8 mouse cellular contexts compared by ENCODE assay signal in the genomic region with DNA sequence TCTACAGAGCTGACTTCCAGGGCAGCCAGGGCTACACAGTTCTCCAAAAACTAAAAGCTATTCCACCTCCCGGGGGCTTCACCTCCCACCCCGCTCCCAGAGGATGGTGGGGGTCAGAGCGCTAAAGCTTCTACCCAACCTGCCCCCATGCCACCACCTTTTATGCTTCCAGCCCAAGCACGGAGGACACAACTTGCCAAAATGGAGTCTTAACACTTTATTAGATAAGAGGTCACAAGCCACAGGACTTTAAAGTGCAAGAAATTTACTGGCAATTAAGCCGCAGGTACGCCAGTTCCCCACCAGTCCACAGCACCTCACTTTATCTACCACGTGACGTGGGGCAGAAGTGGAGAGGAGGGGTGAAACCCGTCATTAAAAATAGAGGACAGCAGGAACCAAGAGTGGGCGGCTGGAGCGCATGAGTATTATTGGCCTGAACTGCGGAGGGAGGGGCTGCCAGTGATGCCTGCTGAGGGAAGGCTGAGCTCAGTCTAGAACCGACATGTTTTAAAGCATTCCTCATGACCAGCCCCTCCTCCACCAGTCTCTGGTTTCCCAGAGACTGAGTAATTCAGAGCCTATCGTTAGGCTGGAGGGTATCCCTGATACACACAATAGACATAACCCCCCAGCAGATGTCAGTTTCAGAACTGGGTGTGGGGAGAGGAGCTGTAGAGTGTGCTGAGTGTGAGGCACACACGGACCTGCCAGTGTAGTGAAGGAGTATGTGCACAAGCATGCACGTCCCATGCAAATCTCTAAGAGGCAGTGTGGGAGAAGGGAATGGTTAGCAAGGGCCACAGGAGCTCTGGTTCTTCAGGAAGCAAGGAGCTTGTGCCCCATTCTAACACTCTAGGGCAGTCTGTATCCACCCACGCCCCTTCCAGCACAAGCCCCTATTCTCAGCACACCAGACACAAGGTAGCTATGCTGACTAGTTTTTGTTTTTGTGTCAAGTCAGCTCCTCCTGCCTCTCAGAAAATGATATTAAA. TPM values are rescaled to one million over a fixed set of nuclear protein-coding genes. Genes with fewer than 3 reads are reported as not detected.
DNase-seq lines count a peak whose midpoint lies in the region; ATAC-seq and TF ChIP-seq lines count a peak whose summit lies in the region.

No protein-coding gene starts in this region.

- no peak for DNase-seq in heart, postnatal 36 days
- DNase-seq in R1 (ENCODE audit: low read depth, low spot score) = peak; percentile 47
- DNase-seq in liver, embryonic 14.5 days (ENCODE audit: low read depth in 3 of 3, low spot score in 3 of 3) = no peak
- no peak for DNase-seq in T-cell, adult 2 months (ENCODE audit: low spot score)
- DNase-seq in Muller cell, postnatal 12 days (ENCODE audit: inconsistent ontology term) = no peak
- no peak for DNase-seq in right cerebral cortex, postnatal 14 days

- TF ChIP-seq EP300 in liver, embryonic 14.5 days (IDR thresholded peaks at IDR 0.05; ENCODE audit: low read depth) = no peak

- intact Hi-C loops in heart, postnatal 36 days (cut with DNase I) = no loop called here

- H3K4me3 ChIP-seq in heart, embryonic 12.5 days = no peak overlapping the region
- no peak overlapping the region for H3K4me3 ChIP-seq in embryonic facial prominence, embryonic 13.5 days
- H3K4me3 ChIP-seq in liver, embryonic 14.5 days (ENCODE audit: insufficient read depth in 1 of 2, low read depth in 2 of 2, low read length in 2 of 2) = no peak overlapping the region

- no peak for ATAC-seq in heart, embryonic 12.5 days (ENCODE audit: insufficient number of reproducible peaks, low FRiP score)
- ATAC-seq in embryonic facial prominence, embryonic 13.5 days (ENCODE audit: insufficient number of reproducible peaks, insufficient read depth, low FRiP score, low TSS enrichment, low read depth) = no peak
- ATAC-seq in liver, embryonic 14.5 days (ENCODE audit: insufficient read depth) = no peak

- peak overlapping the region; percentile 81; the same call in 1 of the 2 replicates for H3K27ac ChIP-seq in heart, embryonic 12.5 days (ENCODE audit: poor library complexity, severe bottlenecking)
- no peak overlapping the region for H3K27ac ChIP-seq in embryonic facial prominence, embryonic 13.5 days
- H3K27ac ChIP-seq in liver, embryonic 14.5 days = peak overlapping the region; percentile 92

- no peak overlapping the region for H3K9ac ChIP-seq in heart, embryonic 12.5 days
- H3K9ac ChIP-seq in embryonic facial prominence, embryonic 13.5 days = peak overlapping the region; percentile 52; the same call in 1 of the 2 replicates
- H3K9ac ChIP-seq in liver, embryonic 14.5 days (replicated peaks) = no peak overlapping the region

- H3K27me3 ChIP-seq in heart, embryonic 12.5 days (replicated peaks) = no peaks in the 10 kb centered on the region
- no peaks in the 10 kb centered on the region for H3K27me3 ChIP-seq in embryonic facial prominence, embryonic 13.5 days
- H3K27me3 ChIP-seq in liver, embryonic 14.5 days (ENCODE audit: control insufficient read depth, insufficient read depth, low read length) = no peaks in the 10 kb centered on the region

- TF ChIP-seq CTCF in liver, embryonic 14.5 days (IDR thresholded peaks at IDR 0.05; ENCODE audit: low read depth) = no peak

- peaks cover 51% of the 10 kb centered on the region for H3K4me1 ChIP-seq in heart, embryonic 12.5 days (replicated peaks)
- peaks cover 23% of the 10 kb centered on the region for H3K4me1 ChIP-seq in embryonic facial prominence, embryonic 13.5 days
- H3K4me1 ChIP-seq in liver, embryonic 14.5 days (replicated peaks; ENCODE audit: control insufficient read depth in 2 of 2, insufficient read depth in 2 of 2, low read length in 1 of 2) = peaks cover 22 to 32% of the 10 kb centered on the region in 2 experiments

- 39% methylated on average over 17 of the region's 17 CpGs for WGBS in heart, embryonic 12.5 days
- WGBS in embryonic facial prominence, embryonic 13.5 days = 58% methylated on average over 17 of the region's 17 CpGs
- WGBS in liver, embryonic 14.5 days (ENCODE audit: insufficient replicate concordance) = 54% methylated on average over 17 of the region's 17 CpGs

- no peaks in the 10 kb centered on the region for H3K9me3 ChIP-seq in heart, embryonic 12.5 days (replicated peaks)
- H3K9me3 ChIP-seq in embryonic facial prominence, embryonic 13.5 days = no peaks in the 10 kb centered on the region
- no peaks in the 10 kb centered on the region for H3K9me3 ChIP-seq in liver, embryonic 14.5 days (ENCODE audit: control insufficient read depth, low read length)

- peaks cover 28% of the 10 kb centered on the region for H3K36me3 ChIP-seq in heart, embryonic 12.5 days
- peaks cover 39% of the 10 kb centered on the region for H3K36me3 ChIP-seq in embryonic facial prominence, embryonic 13.5 days
- H3K36me3 ChIP-seq in liver, embryonic 14.5 days (replicated peaks; ENCODE audit: control insufficient read depth, insufficient read depth, low read depth) = no peaks in the 10 kb centered on the region

- H3K4me2 ChIP-seq in heart, embryonic 12.5 days = peak overlapping the region; percentile 4; the same call in 1 of the 2 replicates
- no peak overlapping the region for H3K4me2 ChIP-seq in embryonic facial prominence, embryonic 13.5 days
- H3K4me2 ChIP-seq in liver, embryonic 14.5 days (ENCODE audit: low read depth) = no peak overlapping the region

RNA-seq across cellular contexts. Expression of gene Ccr10, which starts 16.0 kb away (rescaled TPM):
- polyA plus RNA-seq in heart, embryonic 12.5 days (2016; fragmentation: Nextera tagmentation; extraction: Ambion mirVana) = 0.15 and 0.36 TPM in 2 replicates
- total RNA-seq in heart, postnatal 36 days (2021) = under 1 TPM in 1 of 2 experiments, not detected in 1; 0.24 TPM
- 0.15 and 0.27 TPM in 2 replicates for polyA plus RNA-seq in embryonic facial prominence, embryonic 13.5 days (2015; fragmentation: Nextera tagmentation; extraction: Ambion mirVana)
- polyA plus RNA-seq in liver, embryonic 14.5 days (2012; rRNA removed) = not detected in 2 replicates
- not detected in 2 replicates for polyA plus RNA-seq in liver, embryonic 14.5 days (2014; fragmentation: Nextera tagmentation; extraction: Ambion mirVana)

RNA-seq across cellular contexts. Expression of gene Plekhh3, which starts 20.1 kb away (rescaled TPM):
- polyA plus RNA-seq in heart, embryonic 12.5 days (2016; fragmentation: Nextera tagmentation; extraction: Ambion mirVana) = 10.4 and 10.6 TPM in 2 replicates
- 10 to 100 TPM; 25.0 to 27.7 TPM for total RNA-seq in heart, postnatal 36 days (2021)
- 9.7 and 10.2 TPM in 2 replicates for polyA plus RNA-seq in embryonic facial prominence, embryonic 13.5 days (2015; fragmentation: Nextera tagmentation; extraction: Ambion mirVana)
- 1.1 TPM in 2 replicates for polyA plus RNA-seq in liver, embryonic 14.5 days (2012; rRNA removed)
- polyA plus RNA-seq in liver, embryonic 14.5 days (2014; fragmentation: Nextera tagmentation; extraction: Ambion mirVana) = 1.0 TPM in 2 replicates

RNA-seq across cellular contexts. Expression of gene Cntnap1, which starts 20.9 kb away (rescaled TPM):
- polyA plus RNA-seq in heart, embryonic 12.5 days (2016; fragmentation: Nextera tagmentation; extraction: Ambion mirVana) = 0.37 and 0.71 TPM in 2 replicates
- total RNA-seq in heart, postnatal 36 days (2021) = 1 to 10 TPM; 1.5 to 1.7 TPM
- 0.50 and 1.2 TPM in 2 replicates for polyA plus RNA-seq in embryonic facial prominence, embryonic 13.5 days (2015; fragmentation: Nextera tagmentation; extraction: Ambion mirVana)
- polyA plus RNA-seq in liver, embryonic 14.5 days (2012; rRNA removed) = 0.11 and 0.16 TPM in 2 replicates
- polyA plus RNA-seq in liver, embryonic 14.5 days (2014; fragmentation: Nextera tagmentation; extraction: Ambion mirVana) = 0.08 TPM in 1 of 2 replicates, not detected in the other

RNA-seq across cellular contexts. Expression of gene Ezh1, which starts 35.1 kb away (rescaled TPM):
- 14.9 and 16.1 TPM in 2 replicates for polyA plus RNA-seq in heart, embryonic 12.5 days (2016; fragmentation: Nextera tagmentation; extraction: Ambion mirVana)
- total RNA-seq in heart, postnatal 36 days (2021) = 10 to 100 TPM; 34.8 to 36.7 TPM
- polyA plus RNA-seq in embryonic facial prominence, embryonic 13.5 days (2015; fragmentation: Nextera tagmentation; extraction: Ambion mirVana) = 16.9 and 19.8 TPM in 2 replicates
- 6.8 and 8.8 TPM in 2 replicates for polyA plus RNA-seq in liver, embryonic 14.5 days (2012; rRNA removed)
- 7.9 and 8.1 TPM in 2 replicates for polyA plus RNA-seq in liver, embryonic 14.5 days (2014; fragmentation: Nextera tagmentation; extraction: Ambion mirVana)

RNA-seq across cellular contexts. Expression of gene Tubg2, which starts 35.5 kb away (rescaled TPM):
- 3.3 and 3.6 TPM in 2 replicates for polyA plus RNA-seq in heart, embryonic 12.5 days (2016; fragmentation: Nextera tagmentation; extraction: Ambion mirVana)
- total RNA-seq in heart, postnatal 36 days (2021) = 1 to 10 TPM; 3.7 to 3.9 TPM
- polyA plus RNA-seq in embryonic facial prominence, embryonic 13.5 days (2015; fragmentation: Nextera tagmentation; extraction: Ambion mirVana) = 12.6 and 12.9 TPM in 2 replicates
- polyA plus RNA-seq in liver, embryonic 14.5 days (2012; rRNA removed) = 0.13 and 0.14 TPM in 2 replicates
- not detected in 2 replicates for polyA plus RNA-seq in liver, embryonic 14.5 days (2014; fragmentation: Nextera tagmentation; extraction: Ambion mirVana)
